Mouse (Mus musculus) heart, postnatal 36 days (tissue): Measurements from ENCODE around the gene Slmap. TPM values are rescaled to one million over a fixed set of nuclear protein-coding genes. Genes with fewer than 3 reads are reported as not detected.
"Not testable (repeated sequence)": the region's sequence is repeated elsewhere in the genome, so short reads cannot be mapped to it uniquely, and the experiment has no call there.

Source experiments
- DNase-seq, 2 experiments: peaks; one replicate each; pipeline ENCODE4 v3.0.0; 2021 to 2022
- intact Hi-C: fragments of 180-260 bp; cut with DNase I; formaldehyde crosslinking; loops from one replicate; pipeline ENCODE4 v1.15.1; 2025
- total RNA-seq, 2 experiments: library from RNA; stranded (reverse); gene quantifications; 2 replicates each; pipeline ENCODE4 v1.2.3; 2021

Slmap gene
- 100 to 1,000 TPM; 283 to 332 TPM for total RNA-seq

DNA sequence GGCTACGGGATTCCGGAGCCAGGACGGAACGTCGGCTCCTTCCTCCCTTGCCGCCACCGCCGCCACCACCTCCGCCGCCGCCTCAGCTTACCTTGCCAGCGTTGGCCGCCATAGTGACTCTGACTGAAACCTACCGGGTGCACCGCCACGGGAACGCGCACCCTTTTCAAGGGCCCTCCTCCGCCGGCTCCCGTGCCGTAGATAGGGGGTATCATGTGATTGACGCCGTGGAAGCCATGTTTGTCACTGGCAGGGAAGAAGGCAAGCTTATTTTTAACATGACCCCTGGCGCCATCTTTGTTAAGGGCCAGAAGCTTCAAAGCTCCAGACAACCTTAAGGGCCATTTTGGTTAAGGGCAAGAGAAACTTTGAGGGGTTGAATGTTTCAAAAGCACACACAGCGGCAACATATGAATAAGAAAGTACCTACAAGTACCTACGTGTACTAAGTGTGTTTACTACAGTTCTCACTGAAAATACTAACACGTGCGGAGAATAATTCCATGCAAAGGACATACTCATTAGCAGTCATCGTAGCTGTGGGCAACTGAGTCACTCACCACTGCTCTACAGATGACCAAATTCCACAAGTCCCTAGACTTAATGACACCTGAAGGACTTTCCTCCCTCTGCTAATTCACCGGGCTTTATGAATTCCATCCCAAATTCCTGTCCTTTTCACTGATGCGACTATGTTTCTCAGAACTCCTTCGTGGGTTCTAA is at the start of gene Slmap:
Slmap (minus strand) TSS at position 175 of the 723 bp plus-strand sequence.
- DNase-seq: peak; percentile 100
- intact Hi-C loops: loop anchor here (2.0 to 5.0 kb wide), 3 partner anchors 44 to 432 kb away; partner anchors contain the start of gene Pde12

DNA sequence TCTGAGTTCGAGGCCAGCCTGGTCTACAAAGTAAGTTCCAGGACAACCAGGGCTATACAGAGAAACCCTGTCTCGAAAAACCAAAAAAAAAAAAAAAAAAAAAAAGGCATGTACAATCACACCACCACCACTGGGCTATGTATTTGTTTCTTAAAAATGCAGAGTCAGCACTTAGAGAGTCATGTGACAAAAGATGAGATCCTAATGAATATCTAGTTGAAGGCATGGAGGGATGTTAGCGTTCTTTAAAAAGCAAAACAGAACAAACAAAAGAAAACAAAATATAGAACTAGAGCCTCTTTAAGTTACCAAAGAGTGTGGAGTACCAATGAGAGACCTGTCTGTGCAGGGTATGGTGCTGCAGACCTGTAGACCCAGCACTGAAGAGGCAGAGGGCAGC is 48.9 kb upstream of the Slmap start:
- no peak for DNase-seq
- intact Hi-C loops: loop anchor here (5.0 kb wide), 1 partner anchor 54 kb away; the partner anchor contains the start of gene Arf4

DNA sequence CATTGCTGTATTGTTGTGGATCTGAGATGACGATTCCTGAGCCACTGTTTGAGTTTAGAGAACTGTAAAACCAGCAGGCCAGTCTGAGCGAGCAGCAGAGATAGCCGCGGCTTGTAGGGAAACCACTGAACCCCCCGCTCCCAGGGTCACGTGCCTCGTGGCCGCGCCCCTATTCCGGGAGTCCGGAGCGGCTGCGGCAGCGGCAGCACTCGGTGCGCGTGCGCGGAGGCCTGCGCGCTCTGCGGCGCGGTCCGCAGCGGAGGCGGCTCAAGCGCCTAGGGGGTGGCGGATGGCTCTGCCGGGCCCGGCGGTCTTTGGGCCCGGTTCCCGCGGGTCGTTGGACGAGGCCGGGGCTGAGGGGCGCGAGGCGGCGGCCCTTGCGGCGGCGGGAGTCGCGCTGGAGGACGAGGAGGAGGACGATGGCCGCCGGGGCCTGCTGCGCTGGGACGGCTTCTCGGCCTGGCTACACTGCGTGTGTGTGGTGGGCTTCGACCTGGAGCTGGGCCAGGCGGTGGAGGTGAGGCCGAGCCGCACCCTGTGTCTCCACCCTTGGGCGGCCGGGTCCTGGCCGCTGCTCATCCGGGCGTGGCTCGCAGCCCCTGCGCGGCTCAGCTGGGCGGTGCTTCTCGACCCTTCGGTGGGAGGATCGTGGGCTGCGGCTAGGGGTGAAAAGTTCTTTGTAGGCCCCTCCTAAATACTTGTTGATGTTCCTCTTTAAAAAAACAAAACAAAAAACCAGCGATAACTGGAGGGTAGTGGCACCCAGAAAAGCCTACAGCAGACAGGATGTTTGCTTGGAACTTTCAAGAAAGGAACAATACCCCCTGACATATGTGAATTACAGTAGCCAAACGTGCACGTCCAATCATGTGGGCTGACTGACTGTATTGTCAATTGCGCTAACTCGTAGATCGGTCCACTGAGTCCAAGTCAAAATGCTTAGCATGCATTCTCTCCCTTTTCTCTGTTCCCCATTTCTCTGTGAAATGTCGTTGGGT is 44.9 kb upstream of the Slmap start:
- intact Hi-C loops: loop anchor here (2.0 to 5.0 kb wide), 3 partner anchors 45 to 92 kb away; partner anchors contain the start of genes Arf4 and Slmap
- peak; percentile 87 to 88 for DNase-seq

DNA sequence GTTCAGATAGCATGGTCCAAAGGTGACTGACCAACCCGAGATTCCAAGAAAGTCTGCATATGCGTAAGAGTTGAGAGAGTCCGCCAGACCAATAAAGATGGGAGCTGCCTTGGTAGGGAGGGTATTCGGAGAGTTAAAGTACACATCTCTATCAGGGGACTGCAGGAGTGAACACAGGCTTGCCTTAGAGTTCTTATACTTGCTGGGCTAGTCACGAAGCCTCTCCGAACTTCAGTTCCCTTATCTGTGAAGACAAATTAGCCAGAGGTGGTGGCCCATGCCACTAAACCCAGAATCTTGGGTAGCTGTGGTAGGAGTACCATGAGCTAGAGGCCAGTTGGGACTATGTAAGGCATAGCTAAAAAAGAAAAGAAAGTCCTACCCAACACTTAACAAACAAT is 44.1 kb upstream of the Slmap start:
- no peak for DNase-seq
- intact Hi-C loops: loop anchor here (2.0 to 5.0 kb wide), 2 partner anchors 44 to 91 kb away; partner anchors contain the start of gene Slmap

DNA sequence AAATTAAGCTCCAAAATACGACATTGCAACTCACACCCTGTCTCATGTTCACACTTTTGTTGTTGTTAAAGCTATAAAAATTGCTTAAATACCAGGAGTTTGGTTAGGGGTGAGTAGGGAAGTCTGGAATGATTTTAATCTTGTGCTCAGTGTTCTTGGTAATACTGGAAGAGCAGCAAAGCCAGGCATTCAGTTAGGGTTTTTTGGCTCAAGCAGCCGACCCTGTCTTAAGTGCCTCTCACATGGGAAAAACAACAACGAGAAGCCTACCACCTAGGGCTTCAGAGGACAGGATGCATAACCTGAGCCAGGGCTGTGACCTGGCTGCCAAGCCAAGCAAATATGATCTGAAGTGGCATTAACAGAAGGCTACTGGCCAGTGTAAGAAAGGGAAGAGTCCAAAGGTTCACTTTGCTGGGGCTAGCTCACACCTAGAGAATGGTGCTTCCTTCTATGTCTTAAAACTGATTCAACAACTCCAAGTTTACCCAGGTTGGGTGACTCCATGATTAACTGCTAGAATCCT is 41.6 kb upstream of the Slmap start:
- intact Hi-C loops: loop anchor here (5.0 kb wide), 1 partner anchor 89 kb away; no protein-coding TSS in a partner anchor
- DNase-seq: no peak

DNA sequence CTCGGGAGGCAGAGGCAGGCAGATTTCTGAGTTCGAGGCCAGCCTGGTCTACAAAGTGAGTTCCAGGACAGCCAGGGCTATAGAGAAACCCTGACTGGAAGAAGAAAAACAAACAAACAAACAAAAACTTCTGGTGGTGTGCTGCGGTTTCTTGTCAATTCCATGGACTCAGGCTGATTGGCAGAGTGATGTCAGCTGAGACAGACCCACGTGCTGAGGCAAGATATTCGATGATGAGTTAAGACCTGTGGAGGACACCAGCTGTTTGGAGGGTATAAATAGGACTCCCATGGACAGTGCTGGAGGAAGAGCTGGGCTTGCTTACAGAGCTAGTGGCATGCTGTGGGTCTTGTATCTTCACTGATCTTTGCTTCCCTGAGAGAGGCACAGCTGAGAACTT is 38.8 kb upstream of the Slmap start, which contains the start of gene Dennd6a:
Dennd6a (plus strand) TSS at position 301 of the 400 bp plus-strand sequence.
- DNase-seq, intact Hi-C loops: not testable (repeated sequence)

DNA sequence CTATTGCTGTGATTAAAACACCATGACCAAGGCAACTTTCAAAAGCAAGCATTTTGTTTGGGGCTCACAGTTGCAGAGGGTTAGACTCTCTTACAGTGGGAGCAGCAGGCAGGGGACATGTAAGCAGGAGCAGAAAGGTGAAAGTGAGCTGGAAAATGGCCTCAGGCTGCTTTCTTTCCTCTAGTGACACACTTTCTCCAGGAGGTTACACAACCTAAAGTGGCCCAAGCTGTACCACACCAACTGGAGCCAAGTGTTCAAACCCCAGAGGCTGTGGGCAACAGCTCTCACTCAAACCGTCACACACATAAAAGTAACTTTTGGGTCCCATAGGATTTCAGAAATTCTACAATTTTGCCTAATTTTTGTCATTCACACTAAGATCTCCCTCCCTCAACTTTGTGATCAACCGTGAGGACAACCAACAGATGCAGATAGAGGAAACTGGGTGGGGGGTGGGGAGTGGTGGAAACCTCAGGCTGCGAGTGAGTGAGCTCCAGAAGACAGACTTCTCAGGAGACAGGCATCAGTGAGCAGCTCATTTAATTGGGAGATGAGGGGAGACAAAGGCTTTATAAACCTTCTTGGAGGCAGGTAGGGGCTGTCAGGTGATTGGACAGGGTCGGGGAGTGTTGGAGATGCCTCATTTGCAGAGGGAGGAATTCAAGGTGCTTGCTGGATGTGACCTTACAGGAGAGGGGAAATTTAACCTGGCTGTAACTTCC is 37.4 kb upstream of the Slmap start:
- intact Hi-C loops: no loop called here
- DNase-seq: no peak

DNA sequence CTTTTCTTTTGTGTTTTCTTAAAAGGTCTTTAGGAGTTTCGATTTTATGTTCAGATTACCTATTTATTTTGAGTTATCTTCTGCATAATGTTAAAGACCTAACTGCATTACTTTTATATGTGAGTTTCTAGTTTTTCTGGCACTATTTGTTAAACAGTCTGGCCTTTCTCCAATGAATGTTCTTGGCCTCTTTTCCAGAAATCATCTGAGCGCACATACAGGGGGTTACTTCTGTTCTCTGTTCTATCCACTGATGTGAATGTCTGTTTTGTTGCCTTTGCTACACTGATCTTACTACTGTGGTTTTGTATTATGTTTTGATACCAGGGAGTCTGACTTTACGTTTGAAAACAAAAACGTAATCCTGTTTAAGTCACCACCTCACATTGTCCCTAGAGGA is 35.1 kb upstream of the Slmap start:
- intact Hi-C loops: no loop called here
- no peak for DNase-seq

DNA sequence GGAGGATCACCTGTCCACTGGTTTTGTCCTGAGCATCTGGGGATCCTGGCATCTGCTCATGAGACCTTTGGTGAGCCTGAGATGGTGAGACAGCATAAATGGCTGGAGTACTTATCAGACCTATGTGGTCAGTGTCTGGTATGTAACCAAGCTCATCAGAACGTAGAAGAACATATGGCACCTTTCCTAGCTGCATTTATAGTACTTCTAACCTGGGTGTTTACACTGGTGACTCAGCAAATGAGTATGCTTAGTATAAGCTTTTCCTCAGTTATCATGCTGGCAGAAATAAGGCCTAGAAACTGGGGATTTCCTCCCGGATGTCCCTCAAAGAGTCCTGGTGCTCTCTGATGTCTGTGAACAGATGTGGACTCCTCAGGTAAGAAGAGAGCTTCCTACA is 27.5 kb upstream of the Slmap start:
- no peak for DNase-seq
- intact Hi-C loops: no loop called here

DNA sequence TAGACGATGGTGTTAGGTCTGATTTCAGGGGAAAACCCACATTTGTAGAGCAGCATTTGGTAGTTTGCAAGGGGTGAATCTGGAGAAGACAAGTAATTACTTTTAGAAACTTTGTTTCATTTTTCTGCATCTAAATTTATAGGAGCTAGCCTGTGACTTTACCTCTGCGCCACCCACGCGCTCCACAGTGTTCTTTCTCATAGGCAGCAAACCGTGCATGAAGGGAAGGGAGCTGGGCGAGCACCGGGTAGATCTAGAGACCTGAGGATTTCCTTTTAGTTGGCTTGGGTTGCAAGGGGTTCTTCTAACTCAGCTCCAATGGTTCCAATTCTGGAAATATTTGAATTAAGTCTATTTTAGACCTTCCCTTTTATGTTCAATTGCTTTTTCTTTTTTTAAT is 23.8 kb upstream of the Slmap start:
- intact Hi-C loops: no loop called here

DNA sequence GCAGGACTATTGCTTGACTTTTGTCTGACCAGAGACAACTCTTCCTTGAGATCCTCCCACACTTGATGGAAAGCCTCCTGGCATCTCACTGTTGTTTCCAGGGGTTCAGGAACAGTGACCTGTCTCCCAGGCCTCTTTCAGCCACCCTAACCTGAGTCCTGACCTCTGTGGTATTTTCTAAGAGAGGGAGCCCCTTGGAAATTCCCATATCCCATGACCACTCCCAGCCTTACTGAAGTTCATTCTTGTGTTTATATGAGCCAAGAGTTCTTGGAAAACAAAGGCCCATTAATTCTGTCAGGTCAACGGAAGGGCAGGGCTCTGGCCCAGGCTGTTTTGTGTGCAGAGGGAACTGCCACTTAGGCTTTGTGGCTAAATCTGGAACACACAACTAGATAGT is 22.9 kb upstream of the Slmap start:
- intact Hi-C loops: no loop called here
- DNase-seq: no peak

More for the DNA sequence above, 23.8 kb upstream of the Slmap start:
- no peak for DNase-seq

DNA sequence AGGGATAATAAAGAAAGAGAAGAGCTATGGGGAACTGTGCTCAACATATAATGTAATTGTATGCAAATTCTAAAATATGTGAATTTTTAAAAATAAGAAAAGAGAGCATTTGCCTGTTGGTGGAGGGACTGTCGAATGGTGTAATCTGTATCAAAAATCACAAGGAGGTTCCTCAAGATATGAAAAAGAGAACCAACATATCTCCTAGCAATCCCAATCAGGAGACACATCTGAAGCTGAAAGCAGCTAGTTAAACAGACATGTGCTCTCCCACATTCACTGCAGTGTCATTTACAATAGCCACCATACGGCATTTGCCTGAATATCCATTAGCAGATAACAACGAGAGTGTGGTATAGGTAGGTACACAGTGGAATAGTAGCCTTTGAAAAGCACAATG is 18.1 kb upstream of the Slmap start:
- no peak for DNase-seq
- intact Hi-C loops: no loop called here

DNA sequence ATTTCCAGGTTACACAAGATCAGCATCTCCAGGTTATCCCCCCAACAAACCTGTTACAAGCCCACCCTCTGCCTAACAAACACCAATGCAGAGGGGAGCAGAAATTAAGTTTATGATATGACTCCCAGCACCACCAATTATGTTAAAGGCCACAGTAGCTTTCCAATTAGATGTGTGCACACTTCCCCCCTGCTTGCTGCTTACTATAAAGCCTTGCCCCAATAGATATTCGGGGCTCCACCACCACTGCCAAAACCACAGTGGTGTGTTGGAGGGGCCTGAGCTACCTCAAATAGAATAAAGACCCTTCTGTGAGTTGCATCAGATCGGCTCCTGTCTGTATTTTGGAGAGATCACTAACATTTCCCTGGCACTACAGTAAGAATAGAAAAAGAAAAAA is 17.7 kb upstream of the Slmap start:
- intact Hi-C loops: no loop called here
- no peak for DNase-seq

DNA sequence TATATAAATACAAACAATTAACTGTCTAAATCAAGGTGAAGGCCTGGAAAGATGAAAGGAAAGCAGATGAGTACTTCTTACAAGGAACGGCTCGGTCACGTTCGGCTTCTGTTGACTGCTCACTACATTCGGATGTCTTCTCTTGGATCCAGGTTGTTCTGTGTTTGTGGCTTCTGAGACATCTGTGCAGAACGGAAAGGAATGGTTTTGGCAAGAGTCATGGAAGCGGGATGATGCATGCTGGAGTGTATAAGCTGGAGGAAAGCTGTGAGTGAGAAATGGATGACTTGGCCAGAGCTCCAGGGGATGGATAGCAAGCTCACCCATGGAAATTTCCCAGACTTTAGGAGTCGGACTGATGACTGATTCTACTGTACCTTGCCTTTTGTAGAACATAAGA is 16.0 kb upstream of the Slmap start:
- intact Hi-C loops: no loop called here

DNA sequence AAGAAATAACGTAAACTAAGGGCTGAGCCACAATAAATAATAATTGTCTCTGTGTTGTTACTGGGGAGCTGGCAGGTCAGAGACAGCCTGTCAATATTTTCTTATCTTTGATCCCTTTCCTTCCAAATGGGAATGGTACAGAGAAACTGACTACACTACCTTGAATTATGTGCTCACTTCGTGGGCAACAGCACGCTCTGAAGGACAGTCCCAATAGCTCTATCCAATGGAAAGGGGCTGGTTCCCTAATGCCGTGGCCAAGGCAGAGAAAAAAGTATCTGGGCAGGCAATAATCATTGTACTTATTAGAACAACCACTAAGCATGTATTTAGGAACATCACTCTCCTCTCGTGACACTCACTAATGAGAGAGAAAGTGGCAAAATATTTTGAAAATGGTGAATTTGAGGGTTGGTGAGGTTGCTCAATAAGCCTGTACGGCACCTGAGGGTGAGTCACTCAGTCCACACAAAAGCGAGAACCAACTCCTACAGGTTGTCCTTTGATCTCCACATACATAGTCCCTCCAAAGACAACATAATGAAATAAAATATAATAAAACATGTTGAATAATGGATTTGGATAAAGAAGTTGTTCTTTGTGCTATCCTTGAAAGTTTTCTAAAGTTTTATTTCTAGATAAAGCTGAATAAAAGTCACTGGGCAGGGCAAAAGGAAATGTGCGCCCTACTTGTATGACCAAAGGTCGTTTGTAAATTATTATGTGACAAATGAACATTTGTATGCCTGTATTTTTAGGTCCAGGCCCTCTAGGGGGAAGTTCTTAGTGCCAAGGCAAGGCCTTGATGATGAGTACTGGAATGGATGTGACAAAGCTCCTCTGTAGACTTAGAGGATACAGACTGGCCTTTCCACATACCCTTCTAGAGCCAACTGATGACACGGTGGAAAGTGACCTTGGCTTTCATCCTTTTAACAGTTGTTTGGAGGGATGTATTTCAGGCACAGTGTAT is 13.1 kb upstream of the Slmap start:
- intact Hi-C loops: no loop called here
- DNase-seq: no peak

More for the DNA sequence above, 16.0 kb upstream of the Slmap start:
- DNase-seq: no peak

DNA sequence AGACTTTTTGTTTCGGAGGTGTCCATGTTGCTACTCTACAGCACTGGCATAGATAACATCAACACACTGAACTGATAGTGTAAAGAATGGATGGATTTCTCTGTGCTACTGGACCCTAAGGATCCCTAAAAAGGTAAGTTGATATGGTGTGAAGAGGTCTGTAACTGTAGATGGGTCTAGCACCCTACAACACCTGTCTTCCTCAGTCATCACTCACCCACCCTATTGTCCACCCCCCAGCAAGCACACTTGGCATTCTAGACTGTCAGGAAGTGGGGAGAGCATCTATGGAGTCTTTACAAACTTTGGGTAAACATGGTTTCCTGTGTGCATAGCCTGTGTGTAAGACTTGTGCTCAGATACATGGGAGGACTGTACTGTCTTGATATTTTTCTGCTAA is 7.4 kb upstream of the Slmap start:
- DNase-seq: no peak
- intact Hi-C loops: no loop called here

DNA sequence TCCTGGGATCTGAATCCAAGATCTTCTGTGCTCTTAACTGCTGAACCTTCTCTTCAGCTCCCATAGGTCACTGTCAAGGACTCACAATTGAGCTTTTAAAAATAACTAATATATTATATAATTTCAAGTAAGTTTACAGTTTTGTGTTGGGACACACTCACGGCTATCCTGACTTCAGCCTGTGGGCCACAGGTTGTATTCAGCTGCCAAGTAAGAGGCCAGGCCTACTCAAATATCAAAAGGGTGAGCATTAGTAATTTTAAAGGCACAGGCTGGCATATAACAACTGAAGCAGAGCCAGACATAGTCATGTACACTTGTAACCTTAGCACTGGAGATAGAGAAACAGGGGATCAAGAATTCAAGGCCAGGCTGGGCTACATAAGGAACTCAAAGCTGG is 5.8 kb upstream of the Slmap start:
- intact Hi-C loops: no loop called here
- DNase-seq: no peak

DNA sequence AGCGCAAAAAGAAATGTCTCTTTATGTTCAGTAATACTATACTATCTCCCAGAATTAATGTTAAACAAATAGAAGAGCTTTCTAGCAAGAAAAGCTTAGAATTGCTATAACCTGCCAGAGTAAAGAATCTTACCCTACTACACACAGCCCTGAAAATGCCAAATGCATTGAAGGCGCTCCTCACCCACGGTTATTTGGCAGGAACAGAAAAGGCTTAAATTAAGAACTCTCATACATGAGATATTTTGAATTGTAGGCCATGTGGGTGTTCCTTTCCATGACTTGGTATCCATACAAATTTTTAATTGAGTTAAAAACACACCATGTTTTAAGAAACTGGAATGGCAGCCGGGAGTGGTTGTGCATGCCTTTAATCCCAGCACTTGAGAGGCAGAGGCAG is 4.5 kb upstream of the Slmap start:
- intact Hi-C loops: no loop called here
- DNase-seq: no peak
